Mouse (Mus musculus): ENCODE results near the gene Washc2.
"Not testable (repeated sequence)": the region's sequence is repeated elsewhere in the genome, so short reads cannot be mapped to it uniquely, and the experiment has no call there.

The Washc2 gene

DNA sequence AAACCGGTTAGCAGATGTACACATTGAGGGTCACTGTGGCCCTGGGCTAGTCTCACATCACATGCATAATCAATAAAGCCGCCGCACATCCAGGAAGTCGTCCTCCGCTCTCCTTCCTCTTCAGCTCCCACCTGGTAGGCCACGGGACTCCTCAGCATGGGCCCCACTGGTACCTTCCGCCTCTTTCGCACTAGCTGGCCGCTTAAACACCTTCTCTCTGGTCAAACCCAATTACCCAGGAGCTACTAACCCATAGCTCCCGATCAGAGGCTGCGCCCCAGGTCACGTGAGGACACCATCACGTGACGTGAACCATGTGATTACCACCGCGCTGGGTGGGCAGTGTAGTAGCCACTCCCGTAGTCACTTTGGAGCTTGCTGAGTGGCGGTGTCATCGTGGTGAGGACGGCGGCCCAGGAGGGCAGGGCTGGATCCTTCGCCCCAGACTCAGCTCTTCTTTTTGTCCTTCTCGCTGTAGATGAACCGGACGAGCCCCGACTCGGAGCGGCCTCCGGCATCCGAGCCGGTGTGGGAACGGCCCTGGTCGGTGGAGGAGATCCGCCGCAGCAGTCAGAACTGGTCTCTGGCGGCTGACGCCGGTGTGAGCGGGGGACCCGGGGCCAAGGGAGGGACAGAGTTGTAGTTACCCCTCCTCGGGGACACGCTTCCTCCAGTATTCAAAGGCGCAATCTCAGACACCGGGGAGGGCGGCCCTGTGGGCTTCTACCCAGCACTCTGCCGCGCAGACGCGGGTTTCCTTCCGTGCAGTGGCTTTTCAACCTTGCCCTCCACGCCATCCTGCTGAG lies at the start of gene Washc2:
TSS of gene Washc2 (plus strand) at position 310 of the 806 bp plus-strand sequence.
- peak; percentile 93 for DNase-seq (ENCODE audit: low spot score)

DNA sequence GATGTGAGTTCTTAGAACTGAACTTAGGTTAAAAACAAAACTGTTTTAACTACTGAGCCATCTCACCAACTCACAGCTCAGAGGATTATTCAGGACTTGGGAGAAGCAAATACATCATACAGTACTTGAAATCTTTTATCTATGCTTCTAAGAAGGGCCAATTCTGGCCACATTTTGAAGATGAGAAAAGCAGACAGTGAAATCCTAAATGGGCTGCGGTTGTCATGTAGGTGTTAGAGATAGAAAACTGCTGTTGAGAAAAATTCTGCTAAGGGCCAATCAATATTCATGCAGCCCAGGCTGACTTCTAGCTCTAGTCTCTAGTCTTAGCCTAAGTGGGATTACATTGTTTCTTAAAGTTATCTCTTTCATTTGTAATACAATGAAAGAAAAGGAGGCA lies 41.5 kb upstream of the Washc2 start:
- no peak for DNase-seq (ENCODE audit: low spot score)

DNA sequence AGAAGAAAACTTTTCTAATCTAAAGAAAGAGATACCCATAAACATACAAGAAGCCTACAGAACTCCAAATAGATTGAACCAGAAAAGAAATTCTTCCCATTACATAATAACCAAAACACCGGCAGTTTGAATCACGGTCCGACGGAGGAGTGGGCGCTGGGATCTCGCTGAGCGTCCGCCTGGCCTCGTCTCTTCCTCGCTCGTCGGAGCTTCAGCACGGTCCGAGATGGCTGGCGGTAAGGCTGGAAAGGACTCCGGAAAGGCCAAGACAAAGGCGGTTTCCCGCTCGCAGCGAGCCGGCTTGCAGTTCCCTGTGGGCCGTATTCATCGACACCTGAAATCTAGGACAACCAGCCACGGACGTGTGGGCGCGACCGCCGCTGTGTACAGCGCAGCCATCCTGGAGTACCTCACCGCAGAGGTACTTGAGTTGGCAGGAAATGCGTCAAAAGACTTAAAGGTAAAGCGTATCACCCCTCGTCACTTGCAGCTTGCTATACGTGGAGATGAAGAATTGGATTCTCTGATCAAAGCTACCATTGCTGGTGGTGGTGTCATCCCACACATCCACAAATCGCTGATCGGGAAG lies 34.2 kb upstream of the Washc2 start:
- DNase-seq (ENCODE audit: low spot score) = not testable (repeated sequence)

DNA sequence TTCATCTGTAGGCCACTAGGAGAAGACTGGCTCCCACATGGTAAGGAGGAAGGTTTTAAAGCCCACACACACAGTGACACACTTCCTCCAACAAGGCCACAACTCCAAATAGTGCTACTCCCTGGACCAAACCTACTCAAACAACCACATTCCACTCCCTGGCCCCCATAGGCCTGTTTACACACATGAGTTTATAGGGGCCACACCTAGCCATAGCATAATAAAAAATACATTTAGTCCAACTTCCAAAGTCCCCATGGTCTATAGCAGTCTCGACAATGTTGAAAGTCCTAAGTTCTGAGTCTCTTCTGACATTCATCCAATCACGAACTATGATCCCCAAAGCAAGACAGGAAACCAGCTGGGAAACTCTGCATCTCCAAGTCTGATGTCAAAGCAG lies 29.5 kb upstream of the Washc2 start:
- DNase-seq (ENCODE audit: low spot score) = no peak

DNA sequence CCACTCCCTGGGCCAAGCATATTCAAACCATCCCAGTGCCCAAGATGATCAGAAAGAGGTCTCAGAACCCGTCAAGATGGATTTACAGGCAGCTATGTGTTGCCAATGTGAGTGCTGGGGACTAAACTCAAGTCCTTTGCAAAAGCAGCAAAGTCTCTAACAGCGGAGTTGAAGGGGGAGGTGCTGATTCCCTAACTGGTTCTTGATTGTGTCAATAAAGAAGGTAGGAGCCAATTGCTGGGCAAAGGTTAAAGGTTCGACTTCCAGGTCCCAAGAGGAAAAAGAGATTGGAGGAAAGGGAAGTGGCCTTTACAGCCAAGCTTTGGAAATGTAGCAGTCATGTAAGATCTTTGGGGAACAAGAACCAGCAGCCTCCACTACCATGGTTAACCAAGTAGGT lies 27.1 kb upstream of the Washc2 start:
- no peak for DNase-seq (ENCODE audit: low spot score)

DNA sequence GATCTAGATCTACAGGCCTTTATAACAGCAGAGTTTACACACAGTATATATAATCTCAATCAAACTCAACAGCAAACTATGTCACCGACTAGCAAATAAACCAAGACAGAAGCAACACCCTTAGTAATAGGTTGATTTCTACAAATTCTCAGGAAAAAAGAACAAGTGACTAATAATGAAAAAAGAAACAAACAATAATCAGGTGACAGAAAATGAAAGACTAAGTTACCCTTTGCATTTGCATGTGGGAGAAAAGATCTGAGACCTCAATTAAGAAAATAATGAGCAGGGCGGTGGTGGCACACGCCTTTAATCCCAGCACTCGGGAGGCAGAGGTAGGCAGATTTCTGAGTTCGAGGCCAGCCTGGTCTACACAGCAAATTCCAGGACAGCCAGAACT lies 24.3 kb upstream of the Washc2 start:
- no peak for DNase-seq (ENCODE audit: low spot score)

DNA sequence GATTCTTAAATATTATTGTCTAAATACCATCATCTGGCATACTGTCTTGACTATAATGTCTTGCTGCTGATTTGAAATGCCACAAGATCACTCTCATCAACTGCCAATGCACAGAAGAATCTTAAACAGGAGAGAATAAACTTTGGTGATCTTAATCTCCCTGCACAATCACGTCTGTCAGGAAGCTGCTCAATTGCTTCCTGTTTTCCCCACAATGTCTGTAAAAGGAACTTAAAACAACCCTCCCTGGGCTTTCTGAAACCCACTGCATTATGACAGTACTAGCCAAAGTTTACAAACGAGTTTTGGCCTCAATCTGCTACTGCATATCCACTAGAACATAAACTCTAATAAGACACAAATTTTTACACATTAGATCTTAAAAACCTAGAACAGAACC lies 21.4 kb upstream of the Washc2 start:
- no peak for DNase-seq (ENCODE audit: low spot score)

DNA sequence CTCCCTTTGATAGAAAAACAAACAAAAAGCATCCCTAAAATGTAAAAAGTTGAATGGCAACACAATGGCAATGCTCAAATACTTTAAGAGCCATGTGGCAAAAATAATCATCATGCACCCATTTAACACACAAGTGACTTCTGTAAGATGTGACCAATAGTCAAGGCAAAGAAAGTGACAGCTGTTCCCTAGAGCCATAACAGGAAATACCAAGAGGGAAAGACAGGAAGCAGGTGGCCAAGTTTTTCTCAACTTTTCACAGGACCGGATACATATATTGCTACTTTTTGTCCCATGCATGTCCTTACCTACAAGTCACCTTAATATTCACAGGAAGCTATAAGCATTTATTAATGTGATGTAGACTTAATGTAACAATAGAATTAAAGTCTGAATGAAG lies 18.4 kb upstream of the Washc2 start:
- no peak for DNase-seq (ENCODE audit: low spot score)

DNA sequence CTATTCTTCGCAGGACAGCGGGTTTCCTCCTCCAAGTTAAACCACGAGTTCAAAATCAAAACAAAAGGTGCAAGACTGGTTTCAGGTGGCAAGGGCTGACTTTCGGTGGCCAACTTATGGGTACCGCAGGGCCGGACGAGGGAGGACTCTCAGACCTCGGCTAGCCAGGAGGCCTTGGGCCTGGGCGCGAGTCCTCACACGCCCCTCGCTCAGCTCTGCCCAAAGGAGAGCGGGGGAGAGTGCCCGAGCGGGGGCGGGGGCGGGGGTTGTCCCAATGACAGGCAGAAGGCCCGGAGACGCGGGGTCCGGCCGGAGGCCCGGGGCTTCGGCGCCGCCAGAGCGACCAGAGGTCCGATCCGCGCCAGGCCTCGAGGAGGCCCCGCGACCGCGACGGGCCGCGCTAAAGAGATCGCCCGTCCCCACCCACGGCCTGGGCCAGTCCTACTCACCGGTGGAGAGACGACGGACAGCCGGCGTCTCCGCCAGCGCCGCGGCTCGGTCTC lies 15.0 kb upstream of the Washc2 start:
- no peak for DNase-seq (ENCODE audit: low spot score)

DNA sequence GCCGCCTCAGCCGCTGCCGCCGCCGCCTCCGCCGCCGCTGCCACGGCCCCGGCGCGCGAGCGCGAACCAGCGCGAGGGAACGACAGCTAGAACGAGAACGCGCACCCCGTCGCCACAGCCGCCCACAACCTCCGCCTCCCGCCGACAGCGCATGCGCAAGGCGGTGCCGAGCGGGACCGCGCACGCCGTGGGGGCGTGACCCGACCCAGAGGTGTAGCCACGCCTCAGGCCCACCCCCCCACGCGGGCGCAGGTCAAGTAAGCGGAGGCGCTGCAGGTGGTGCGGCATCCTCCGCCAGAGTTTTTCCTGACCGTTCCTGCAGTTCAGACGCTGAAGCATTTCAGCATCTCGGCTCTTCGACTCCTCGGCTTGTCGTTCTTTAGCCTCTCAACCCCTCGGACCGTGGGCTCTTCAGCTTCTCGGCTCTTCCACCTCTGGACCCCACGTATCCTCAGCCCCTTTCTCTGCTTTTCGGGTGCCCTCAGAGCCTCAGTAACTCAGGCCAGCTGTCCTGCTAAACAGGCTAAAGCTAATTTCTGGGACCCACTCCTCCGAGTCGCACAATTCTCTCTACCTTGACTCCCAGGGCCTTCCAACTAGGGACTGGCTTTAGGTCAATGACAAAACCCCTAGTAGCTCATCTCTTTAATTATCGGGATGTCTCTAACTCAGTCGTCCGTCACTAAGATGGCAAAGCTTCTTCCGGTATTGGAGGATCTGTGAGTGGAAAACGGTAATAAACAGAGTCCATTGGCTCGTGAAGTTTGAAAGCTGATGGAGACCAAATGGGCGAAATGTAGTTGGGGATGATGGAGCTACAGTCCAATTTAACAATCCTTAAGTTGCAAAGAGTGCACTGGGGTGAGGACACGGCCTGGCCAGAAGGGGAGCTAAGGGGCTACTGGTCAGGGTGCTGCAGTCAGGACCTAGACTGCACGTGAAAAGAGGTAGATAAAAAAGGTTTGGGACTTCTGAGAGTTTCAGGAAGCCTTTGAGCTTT lies 14.1 kb upstream of the Washc2 start, which contains the start of gene Tmcc1:
TSS of gene Tmcc1 (minus strand) at position 93 of the 1,000 bp plus-strand sequence.
- peak; percentile 95 for DNase-seq (ENCODE audit: low spot score)

DNA sequence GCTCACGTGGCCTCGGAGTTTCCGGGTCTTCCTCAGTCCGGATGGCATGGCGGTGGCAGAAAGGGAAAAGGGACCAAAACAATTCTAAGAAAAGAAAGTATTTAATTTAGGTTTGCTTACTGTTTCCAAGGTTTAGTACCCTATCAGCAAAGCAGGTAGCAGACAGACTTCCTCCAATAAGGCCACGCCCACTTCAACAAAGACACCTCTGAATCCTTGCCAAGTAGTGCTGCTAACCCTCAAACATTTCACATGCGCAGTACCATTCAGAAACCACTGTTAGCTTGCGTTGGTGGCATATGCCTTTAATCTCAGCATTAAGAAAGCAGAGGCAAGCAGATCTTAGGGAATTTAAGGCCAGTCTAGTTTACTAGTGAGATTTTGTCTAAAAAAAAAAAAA lies 12.0 kb upstream of the Washc2 start:
- no peak for DNase-seq (ENCODE audit: low spot score)

DNA sequence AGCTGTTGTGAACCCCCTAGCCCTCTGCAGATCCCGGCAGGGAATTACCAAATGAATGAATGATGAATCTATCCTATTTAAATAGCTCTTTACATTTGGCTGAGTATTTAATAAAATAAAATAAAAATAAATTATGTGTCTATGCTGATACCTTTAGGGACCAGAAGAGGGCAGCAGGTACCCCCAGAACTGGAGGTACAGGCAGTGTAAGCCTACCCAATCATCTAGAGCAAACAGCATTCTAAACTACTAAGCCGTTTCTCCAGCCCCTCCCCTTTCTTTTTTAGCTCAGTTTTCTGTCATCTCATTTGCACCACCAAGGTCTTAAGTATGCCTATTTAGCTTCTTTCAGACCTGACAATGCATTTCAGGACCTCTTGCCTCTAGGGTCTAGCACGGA lies 9.7 kb upstream of the Washc2 start:
- DNase-seq (ENCODE audit: low spot score) = peak; percentile 29

DNA sequence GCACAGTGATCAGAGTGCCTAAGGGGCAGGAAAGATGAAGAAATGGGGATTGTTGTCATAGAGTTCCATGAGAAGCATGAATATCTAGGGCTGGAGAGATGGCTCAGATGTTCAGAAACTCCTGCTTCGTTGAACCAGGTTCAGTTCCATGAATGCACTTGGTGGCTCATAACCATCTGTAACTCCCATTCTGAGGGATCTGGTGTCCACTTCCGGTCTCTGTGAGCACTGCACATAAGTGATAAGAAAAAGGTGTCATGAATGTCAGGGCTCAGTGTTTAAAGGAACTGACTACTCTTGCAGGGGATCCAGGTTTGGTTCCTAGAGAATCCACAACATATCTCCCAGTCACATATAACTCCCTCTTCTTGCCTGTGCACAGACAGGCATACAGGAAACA lies 8.2 kb upstream of the Washc2 start:
- no peak for DNase-seq (ENCODE audit: low spot score)

DNA sequence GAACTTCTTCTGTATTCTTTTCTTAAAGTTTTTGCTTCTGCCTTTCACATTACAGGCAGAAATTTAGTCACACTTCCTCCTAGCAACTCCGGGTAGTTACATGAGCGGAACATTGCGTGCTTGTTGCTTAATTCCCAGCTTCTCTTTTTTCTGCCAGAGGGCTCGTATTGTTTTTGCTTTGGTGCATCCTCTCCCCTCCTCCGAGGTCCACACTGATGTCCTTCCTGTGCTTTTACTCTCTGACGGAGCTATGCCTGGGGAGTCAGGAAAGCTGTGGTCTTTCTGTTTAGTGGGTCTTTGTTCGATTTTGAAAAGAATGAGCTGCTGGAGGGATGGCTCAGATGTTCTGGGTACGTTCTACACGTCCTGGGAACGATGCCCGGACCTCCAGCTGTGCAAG lies 19.9 kb downstream of the Washc2 start:
- no peak for DNase-seq (ENCODE audit: low spot score)

DNA sequence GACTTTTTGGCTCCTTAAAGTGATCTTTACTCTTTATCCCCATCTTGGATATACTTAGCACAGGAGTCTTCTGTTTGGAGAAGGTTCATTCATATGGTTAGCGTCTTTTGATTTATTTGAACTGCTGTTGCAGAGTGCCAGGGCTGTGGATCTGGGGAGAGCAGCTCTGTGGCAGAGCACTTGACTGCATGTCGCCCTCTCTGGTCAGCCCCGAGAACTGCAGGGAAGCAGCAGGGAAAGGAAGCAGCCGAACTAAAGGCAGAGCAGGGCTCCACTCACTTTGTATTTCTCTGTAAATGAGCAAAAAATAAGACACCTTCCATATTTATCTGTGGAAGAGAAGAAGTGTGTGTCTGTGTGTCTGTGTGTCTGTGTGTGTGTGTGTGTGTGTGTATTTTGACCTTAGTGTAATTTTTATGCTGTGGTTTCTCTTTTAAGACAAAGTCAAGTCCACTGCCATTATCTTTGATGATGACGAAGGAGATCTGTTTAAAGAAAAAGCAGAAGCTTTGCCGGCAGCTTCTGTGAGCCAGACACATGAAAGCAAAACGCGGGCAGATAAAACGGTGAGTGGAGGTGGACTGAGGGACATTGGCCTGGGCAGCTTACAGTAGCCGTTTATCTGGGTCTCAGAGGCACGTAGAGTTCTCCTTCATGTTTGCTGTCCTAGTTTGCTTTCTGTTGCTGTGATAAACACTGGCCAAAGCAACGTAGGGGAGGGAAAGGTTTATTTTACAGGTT lies 21.1 kb downstream of the Washc2 start:
- peak; percentile 49 for DNase-seq (ENCODE audit: low spot score)

DNA sequence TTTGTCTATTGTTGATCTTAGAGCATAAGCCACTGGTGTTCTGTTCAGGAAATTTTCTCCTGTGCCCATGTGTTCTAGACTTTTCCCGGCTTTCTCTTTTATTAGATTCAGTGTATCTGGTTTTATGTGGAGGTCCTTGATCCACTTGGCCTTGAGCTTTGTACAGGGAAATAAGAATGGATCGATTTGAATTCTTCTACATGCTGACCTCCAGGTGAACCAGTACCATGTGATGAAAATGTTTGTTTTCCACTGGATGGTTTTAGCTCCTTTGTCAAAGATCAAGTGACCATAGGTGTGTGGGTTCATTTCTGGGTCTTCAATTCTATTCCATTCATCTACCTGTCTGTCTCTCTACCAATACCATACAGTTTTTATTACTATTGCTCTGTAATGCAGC lies 27.0 kb downstream of the Washc2 start:
- not testable (repeated sequence) for DNase-seq (ENCODE audit: low spot score)

DNA sequence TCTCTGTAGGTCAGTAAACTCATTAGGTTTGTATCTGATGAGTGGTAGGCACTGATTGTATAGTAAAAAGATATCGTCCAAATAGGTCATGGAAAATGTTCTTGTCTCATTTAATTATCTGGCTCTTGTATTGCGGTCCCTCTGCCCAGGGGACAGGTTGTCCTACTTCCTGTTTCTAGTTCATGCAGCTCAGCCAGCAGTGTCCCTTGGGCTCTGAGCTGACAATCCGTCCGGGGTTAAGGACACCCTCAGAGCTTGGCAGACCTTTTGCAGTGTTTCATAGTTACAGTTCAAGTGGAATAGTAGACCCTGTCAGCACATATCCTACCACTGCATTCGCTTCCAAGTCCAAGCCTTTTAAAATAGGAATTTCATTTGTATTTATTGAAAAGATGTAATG lies 27.5 kb downstream of the Washc2 start:
- no peak for DNase-seq (ENCODE audit: low spot score)

DNA sequence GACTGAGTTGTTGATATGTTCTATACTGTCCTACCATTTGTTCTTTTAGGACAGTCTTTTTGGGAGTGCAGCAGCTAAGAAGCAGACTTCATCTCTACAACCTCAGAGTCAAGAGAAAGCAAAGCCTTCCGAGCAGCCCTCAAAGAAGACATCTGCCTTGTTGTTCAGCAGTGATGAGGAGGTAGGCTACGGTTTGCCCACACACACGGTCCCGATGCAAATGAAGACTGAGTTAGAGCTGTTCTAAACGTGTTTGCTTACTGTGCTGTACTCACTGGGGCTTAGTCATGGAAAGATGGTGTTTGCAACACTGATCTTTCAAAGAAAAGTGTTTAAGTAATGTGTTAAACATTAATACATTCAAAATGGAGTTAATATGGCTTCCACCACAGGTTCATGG lies 30.2 kb downstream of the Washc2 start:
- no peak for DNase-seq (ENCODE audit: low spot score)

DNA sequence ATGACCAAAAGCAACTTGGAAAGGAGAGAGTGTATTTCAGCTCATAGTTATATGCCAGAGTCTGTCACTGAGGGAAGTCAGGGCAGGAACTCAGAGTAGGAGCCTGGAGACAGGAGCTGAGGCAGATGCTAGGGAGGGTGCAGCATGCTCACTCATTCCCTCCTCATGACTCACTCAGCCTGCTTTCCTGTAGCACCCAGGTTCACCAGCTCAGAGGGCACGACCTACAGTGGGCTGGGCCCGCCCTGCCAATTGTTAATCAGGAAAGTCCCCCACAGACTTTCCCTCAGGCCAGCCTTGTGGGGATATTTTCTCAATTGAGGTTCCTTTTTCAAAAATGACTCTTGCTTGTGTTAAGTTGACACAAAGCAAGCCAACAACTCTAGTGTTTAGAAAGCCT lies 32.5 kb downstream of the Washc2 start:
- no peak for DNase-seq (ENCODE audit: low spot score)

DNA sequence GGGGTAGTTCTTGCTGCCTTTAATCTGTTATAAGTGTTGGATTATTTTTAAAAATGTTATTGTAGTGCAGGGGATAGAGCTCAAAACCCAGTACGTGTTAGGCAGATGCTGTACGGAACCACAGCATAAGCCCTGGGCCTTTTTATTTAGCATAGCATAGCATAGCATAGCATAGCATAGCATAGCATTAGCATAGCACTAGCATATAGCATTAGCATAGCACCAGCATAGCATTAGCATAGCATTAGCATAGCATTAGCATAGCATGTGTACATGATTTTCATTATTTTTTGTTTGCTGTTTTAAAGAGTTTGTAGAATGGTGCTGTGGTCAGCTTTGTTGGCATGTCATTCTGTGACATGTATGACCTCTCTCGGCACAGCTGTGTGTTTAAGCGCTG lies 51.8 kb downstream of the Washc2 start:
- no peak for DNase-seq (ENCODE audit: low spot score)

DNA sequence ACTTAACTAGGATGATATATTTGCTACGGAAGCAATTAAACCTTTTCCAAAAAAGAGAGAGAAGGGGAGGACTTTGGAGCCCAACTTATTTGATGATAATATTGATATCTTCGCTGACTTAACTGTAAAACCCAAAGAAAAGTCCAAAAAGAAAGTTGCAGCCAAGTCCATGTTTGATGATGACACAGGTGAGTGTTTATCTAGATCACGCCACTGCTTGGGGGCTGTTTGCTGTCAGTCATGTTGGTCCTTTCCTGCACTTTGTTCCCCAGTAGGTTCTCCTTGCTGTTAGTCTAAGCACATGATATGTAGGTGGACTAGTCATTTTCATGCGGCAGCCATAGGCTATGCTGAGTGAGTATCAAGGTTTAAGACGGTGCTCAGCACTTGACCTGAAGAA lies 52.6 kb downstream of the Washc2 start:
- no peak for DNase-seq (ENCODE audit: low spot score)

DNA sequence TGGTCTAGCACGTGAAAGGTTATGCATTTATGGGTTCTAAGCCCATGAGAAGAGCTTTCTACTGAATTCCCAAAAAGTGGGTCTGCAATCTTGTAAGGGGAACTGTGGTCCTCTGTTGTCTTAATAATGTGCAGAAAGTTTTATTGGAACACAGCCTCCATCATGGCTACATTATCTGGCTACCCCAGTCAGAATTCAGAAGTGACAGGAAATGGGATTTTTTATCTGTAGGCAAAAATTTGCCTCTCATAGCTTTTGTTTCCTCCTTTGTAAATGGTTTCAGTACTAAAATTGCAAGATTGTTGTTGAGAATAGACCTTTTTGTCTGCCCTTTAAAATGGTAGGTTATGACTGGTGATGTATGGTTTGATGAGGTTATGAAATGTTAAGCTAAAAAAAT lies 55.0 kb downstream of the Washc2 start:
- DNase-seq (ENCODE audit: low spot score) = no peak
